Mouse (Mus musculus) heart, postnatal 0 days (tissue): Measurements from ENCODE around the gene Pmvk.

Experiments used
- CTCF ChIP-seq: IDR thresholded peaks from 2 replicates; pipeline ENCODE4 v1.5.1; 2016; ENCODE audit warnings: antibody characterized with exemption, control low read depth, low read depth
- EP300 ChIP-seq: IDR thresholded peaks from 2 replicates; pipeline ENCODE4 v1.6.1; 2016; ENCODE audit warnings: antibody characterized with exemption, low read depth

GRCm38 (mm10) chr3:89511400-89511799 lies 57.1 kb downstream of the Pmvk start:
- TF ChIP-seq CTCF: no peak
- no peak for TF ChIP-seq EP300
